Mouse (Mus musculus) kidney, embryonic 15.5 days (tissue): ENCODE measurements around the gene Optn. TPM values are rescaled to one million over a fixed set of nuclear protein-coding genes. Genes with fewer than 3 reads are reported as not detected.

Experiments
- ATAC-seq: fragments of 200-750 bp; cut with Nextera tagmentation; replicated peaks from 2 replicates; pipeline ENCODE4 v1.8.0; 2017; ENCODE audit warnings: moderate TSS enrichment; ENCODE audit not compliant: low FRiP score
- H3K27ac ChIP-seq: fragments of 300-500 bp; sonication (generic); 2 replicates; pipeline ENCODE4 v1.5.1; 2015; ENCODE audit warnings: mild to moderate bottlenecking, inconsistent platforms
- H3K27me3 ChIP-seq: fragments of 300-500 bp; sonication (generic); 2 replicates; pipeline ENCODE4 v1.6.1; 2015; ENCODE audit warnings: inconsistent platforms
- H3K36me3 ChIP-seq: fragments of 300-500 bp; sonication (generic); 2 replicates; pipeline ENCODE4 v1.6.1; 2015; ENCODE audit warnings: inconsistent platforms
- H3K4me1 ChIP-seq: fragments of 300-500 bp; sonication (generic); 2 replicates; pipeline ENCODE4 v1.6.1; 2015; ENCODE audit warnings: inconsistent platforms
- H3K4me2 ChIP-seq: fragments of 300-500 bp; sonication (generic); 2 replicates; pipeline ENCODE4 v1.6.1; 2015; ENCODE audit warnings: moderate library complexity, mild to moderate bottlenecking, inconsistent platforms
- H3K4me3 ChIP-seq: fragments of 300-500 bp; sonication (generic); replicated peaks from 2 replicates; pipeline ENCODE4 v1.5.1; 2015; ENCODE audit warnings: mild to moderate bottlenecking, inconsistent platforms
- H3K9ac ChIP-seq: fragments of 300-500 bp; sonication (generic); 2 replicates; pipeline ENCODE4 v1.6.1; 2015; ENCODE audit warnings: mild to moderate bottlenecking, inconsistent platforms
- H3K9me3 ChIP-seq: fragments of 300-500 bp; sonication (generic); replicated peaks from 2 replicates; pipeline ENCODE4 v1.6.1; 2016; ENCODE audit warnings: inconsistent platforms
- WGBS: fragments of 180-500 bp; shearing (Covaris S2); methylation state at CpG from one replicate; pipeline ENCODE4 v1.1.7; 2015; ENCODE audit warnings: mixed read lengths; 5-methylcytosine and 5-hydroxymethylcytosine counted together
- polyA plus RNA-seq: library from polyadenylated mRNA; unstranded; fragments of >200 nt; fragmentation: Nextera tagmentation; extraction: Ambion mirVana; gene quantifications from 2 replicates; pipeline ENCODE4 v1.2.1, GENCODE M21; 2015

The Optn gene
- polyA plus RNA-seq, 1 experiment from 2014 or later = 12.5 TPM

DNA sequence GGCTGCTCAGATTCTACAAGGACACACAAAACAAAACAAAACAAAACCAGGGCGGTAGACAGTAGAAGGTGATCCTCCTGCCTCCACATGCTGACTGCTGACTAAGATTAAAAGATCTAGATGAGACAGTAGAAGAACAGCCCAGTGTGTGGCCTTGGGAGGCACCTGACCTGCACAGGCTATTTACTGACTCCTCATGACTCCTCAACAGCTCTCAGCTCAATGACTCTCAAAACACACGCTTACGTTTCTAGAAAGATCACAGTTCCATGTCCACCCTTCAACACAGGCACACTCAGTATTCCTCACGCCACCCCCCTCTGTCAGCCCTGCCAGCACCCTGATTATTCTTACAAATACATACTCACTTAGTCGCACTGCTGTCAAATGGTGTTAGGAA, 5.4 kb downstream of the Optn start:
- Histone ChIP-seq H3K27me3 (peaks cover 7% of the 10 kb centered on the region; the same call in 1 of the 2 replicates), H3K27ac (no peak overlapping the region), H3K9me3 (no peaks in the 10 kb centered on the region), H3K4me1 (peaks cover 10% of the 10 kb centered on the region), H3K4me2 (no peak overlapping the region), H3K4me3 (no peak overlapping the region), H3K36me3 (no peaks in the 10 kb centered on the region), H3K9ac (no peak overlapping the region)
- 78% methylated on average over 5 of the region's 5 CpGs for WGBS
- no peak for ATAC-seq

- H3K27ac ChIP-seq = no peak overlapping the region
- H3K4me3 ChIP-seq = no peak overlapping the region
- peaks cover 5% of the 10 kb centered on the region; the same call in 1 of the 2 replicates for H3K36me3 ChIP-seq
- 85% methylated on average over 2 of the region's 2 CpGs for WGBS
- H3K4me1 ChIP-seq = peaks cover under 1% of the 10 kb centered on the region
- H3K27me3 ChIP-seq = no peaks in the 10 kb centered on the region
- H3K4me2 ChIP-seq = no peak overlapping the region
- ATAC-seq = no peak
- H3K9ac ChIP-seq = no peak overlapping the region
- no peaks in the 10 kb centered on the region for H3K9me3 ChIP-seq
These were observed 13.3 kb downstream of the Optn start for GRCm38 (mm10) chr2:5050562-5050961.

- Histone ChIP-seq H3K4me3 (no peak overlapping the region), H3K9me3 (no peaks in the 10 kb centered on the region), H3K36me3 (no peaks in the 10 kb centered on the region), H3K4me2 (no peak overlapping the region), H3K4me1 (peaks cover 11% of the 10 kb centered on the region), H3K27me3 (no peaks in the 10 kb centered on the region), H3K27ac (no peak overlapping the region), H3K9ac (no peak overlapping the region)
- 91% methylated on average over 2 of the region's 2 CpGs for WGBS
- no peak for ATAC-seq
These were observed 16.8 kb downstream of the Optn start for GRCm38 (mm10) chr2:5047016-5047415.

DNA sequence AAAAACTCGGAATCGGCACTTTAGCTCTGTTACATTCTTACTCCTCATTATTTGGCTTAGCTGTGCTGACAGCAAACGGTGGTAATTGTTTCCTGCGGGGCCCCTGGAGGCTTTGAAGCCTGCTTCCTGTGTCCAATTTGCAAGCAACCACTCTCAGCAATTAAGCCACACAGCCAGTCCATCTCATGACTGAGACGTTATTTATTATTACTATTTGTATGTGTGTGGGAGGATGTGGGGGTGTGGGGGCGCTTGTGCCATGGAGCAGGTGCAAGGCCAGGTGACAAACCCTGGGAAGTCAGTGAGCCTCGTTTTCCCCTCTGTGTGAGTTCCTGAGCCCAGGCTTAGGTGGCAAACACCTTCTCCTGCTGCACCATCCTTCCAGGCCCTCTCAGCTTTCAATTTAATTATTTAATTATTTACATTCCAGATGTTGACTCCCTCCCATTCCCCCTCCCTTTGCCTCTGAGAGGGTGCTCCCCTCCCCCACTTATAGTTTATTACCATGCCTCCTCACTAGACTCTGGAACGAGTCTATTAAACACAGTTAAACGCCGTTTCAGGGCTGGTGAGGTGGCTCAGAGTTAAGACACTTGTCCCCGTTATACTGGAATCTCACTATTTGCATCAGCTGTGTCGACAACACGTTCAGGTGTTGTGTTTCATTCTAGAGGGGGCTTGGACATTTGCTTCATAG, 18.4 kb downstream of the Optn start:
- H3K27me3 ChIP-seq = no peaks in the 10 kb centered on the region
- no peaks in the 10 kb centered on the region for H3K36me3 ChIP-seq
- H3K27ac ChIP-seq = no peak overlapping the region
- 12% methylated on average over 13 of the region's 13 CpGs for WGBS
- no peak overlapping the region for H3K9ac ChIP-seq
- peak; percentile 60; the same call in 1 of the 2 replicates for ATAC-seq
- no peaks in the 10 kb centered on the region for H3K9me3 ChIP-seq
- no peak overlapping the region for H3K4me3 ChIP-seq
- peaks cover 11% of the 10 kb centered on the region for H3K4me1 ChIP-seq
- H3K4me2 ChIP-seq = peak overlapping the region; percentile 39

- WGBS = 46% methylated on average over 3 of the region's 3 CpGs
- no peak overlapping the region for H3K4me2 ChIP-seq
- H3K27ac ChIP-seq = no peak overlapping the region
- H3K9ac ChIP-seq = no peak overlapping the region
- H3K27me3 ChIP-seq = no peaks in the 10 kb centered on the region
- H3K4me3 ChIP-seq = no peak overlapping the region
- ATAC-seq = no peak
- H3K4me1 ChIP-seq = peaks cover 11% of the 10 kb centered on the region
- H3K9me3 ChIP-seq = no peaks in the 10 kb centered on the region
- no peaks in the 10 kb centered on the region for H3K36me3 ChIP-seq
These were observed 19.5 kb downstream of the Optn start for GRCm38 (mm10) chr2:5044321-5044720.

- H3K9ac ChIP-seq = no peak overlapping the region
- no peak overlapping the region for H3K4me2 ChIP-seq
- H3K9me3 ChIP-seq = no peaks in the 10 kb centered on the region
- H3K27me3 ChIP-seq = no peaks in the 10 kb centered on the region
- no peak overlapping the region for H3K4me3 ChIP-seq
- no peak overlapping the region for H3K27ac ChIP-seq
- H3K4me1 ChIP-seq = peaks cover 11% of the 10 kb centered on the region
- WGBS = 96% methylated on average over 2 of the region's 2 CpGs
- H3K36me3 ChIP-seq = no peaks in the 10 kb centered on the region
- no peak for ATAC-seq
These were observed 20.4 kb downstream of the Optn start for GRCm38 (mm10) chr2:5043476-5043761.

DNA sequence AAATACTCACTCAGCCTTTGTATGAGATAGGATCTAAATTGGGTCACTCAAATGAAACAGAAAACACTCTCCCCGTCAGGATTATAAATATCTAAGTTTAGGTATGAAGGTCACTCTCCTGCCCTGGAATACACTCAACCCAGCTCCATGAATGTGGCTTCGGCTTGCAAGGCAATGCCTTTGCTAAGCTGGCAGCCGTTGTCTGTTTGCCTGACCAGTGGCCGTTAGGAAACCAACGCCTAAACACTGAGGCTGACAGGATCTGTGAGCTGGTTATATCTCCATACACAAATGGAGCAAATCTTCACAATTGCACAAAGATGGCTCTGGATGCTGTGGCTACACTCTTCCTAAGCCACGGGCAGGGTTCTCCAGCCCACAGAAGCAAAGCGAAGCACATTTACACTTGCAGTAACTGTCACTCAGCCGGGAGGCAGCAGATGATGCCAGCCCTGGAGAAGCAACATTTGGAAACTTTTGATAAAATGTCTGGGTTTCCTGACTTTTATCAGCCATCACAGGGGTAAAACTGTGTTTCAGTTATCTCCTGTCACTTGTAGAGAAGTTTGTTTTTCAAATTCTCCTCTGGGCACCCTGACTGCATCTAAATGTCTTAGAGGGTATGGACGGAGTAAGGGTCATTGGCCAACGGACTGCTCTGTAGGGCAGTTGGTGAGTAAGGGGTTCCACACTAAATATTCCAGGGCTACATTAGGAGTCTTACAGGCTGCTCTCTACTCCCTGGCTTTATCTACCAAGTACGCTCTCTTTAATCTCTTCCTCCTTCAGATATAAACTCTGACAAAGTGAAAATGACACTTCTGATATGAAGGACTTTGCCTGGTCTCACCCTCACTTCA, 21.0 kb downstream of the Optn start:
- 74% methylated on average over 11 of the region's 11 CpGs for WGBS
- Histone ChIP-seq H3K4me1 (peaks cover 11% of the 10 kb centered on the region), H3K9me3 (no peaks in the 10 kb centered on the region), H3K36me3 (no peaks in the 10 kb centered on the region), H3K4me3 (no peak overlapping the region), H3K27ac (no peak overlapping the region), H3K4me2 (no peak overlapping the region), H3K27me3 (no peaks in the 10 kb centered on the region), H3K9ac (no peak overlapping the region)
- ATAC-seq = no peak

GRCm38 (mm10) chr2:5041854-5042253, 22.0 kb downstream of the Optn start:
- WGBS = 86% methylated on average over 5 of the region's 5 CpGs
- H3K4me3 ChIP-seq = no peak overlapping the region
- ATAC-seq = no peak

DNA sequence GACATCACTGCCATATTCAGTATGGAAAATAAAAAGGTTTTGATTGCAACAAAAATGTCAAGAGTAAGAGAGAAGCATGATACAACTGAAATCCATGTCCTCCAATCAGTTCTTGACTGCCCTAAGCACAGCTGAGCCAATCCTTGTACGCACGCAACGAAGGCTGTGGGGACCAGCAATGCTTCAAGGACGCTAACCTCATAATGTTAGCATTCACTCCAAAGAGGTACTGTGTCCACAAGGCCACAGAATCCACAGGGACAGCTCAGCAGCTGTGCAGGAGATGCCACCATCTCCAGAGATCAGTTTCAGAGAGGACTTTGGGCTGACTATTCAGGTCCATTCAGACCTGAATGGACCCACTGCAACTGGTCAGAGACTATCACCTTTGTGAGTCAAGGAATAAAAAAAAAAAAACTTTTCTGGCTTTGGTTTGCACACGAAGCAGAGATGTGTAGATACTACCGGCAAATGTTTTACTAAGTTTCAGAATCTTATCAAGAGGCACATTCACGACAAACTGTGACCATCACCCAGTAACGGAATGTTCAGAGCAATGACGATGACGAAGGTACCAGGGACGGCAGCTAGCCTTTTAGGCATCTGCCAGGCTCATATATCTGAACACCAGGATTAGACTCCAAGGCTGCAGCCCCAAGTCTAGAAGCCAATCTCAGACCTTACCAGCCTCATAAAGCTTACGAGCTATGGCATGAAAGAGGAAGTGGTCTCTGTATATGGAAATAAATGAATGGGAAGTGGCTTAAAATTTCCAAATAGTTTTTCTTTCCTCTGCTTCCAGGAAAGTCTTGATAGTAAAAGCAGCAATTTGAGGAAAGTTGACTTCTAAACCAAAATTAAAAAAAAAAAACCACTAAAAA, 23.3 kb downstream of the Optn start:
- peaks cover 9% of the 10 kb centered on the region for H3K4me1 ChIP-seq
- H3K9ac ChIP-seq = no peak overlapping the region
- H3K36me3 ChIP-seq = no peaks in the 10 kb centered on the region
- no peaks in the 10 kb centered on the region for H3K9me3 ChIP-seq
- no peak overlapping the region for H3K4me3 ChIP-seq
- WGBS = 80% methylated on average over 12 of the region's 12 CpGs
- no peaks in the 10 kb centered on the region for H3K27me3 ChIP-seq
- no peak for ATAC-seq
- no peak overlapping the region for H3K4me2 ChIP-seq
- no peak overlapping the region for H3K27ac ChIP-seq

More at GRCm38 (mm10) chr2:5041854-5042253, 22.0 kb downstream of the Optn start:
- Histone ChIP-seq H3K27me3 (no peaks in the 10 kb centered on the region), H3K9ac (no peak overlapping the region), H3K27ac (no peak overlapping the region), H3K36me3 (no peaks in the 10 kb centered on the region), H3K4me2 (no peak overlapping the region), H3K9me3 (no peaks in the 10 kb centered on the region), H3K4me1 (peaks cover 11% of the 10 kb centered on the region)

- H3K4me3 ChIP-seq = no peak overlapping the region
- 82% methylated on average over 13 of the region's 13 CpGs for WGBS
- no peak for ATAC-seq
These were observed 24.3 kb downstream of the Optn start for GRCm38 (mm10) chr2:5039350-5040170.

DNA sequence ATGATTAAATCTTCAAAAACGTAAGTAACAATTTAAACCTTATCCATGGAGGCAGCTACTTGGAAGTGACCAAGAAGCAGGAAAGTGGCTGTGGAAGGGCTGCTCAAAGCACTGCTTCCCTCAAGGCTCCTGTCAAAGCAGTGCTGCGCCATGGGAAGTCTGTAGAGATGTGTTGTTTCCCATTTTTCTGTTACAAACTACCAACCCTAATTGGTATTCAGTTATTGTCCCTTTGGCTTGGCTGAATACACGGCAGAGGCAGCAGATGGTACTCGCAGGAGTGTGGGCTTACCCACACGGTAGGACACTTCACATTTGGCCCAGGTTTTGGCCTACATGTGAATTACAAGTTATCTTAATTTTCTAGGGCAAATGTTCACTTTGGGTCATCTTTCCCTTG, 25.5 kb downstream of the Optn start:
- 85% methylated on average over 5 of the region's 5 CpGs for WGBS

More at GRCm38 (mm10) chr2:5039350-5040170, 24.3 kb downstream of the Optn start:
- H3K9ac ChIP-seq = no peak overlapping the region
- no peak overlapping the region for H3K27ac ChIP-seq
- H3K4me1 ChIP-seq = no peaks in the 10 kb centered on the region
- H3K4me2 ChIP-seq = no peak overlapping the region
- no peaks in the 10 kb centered on the region for H3K9me3 ChIP-seq
- H3K27me3 ChIP-seq = no peaks in the 10 kb centered on the region
- no peaks in the 10 kb centered on the region for H3K36me3 ChIP-seq

More for the DNA sequence above, 25.5 kb downstream of the Optn start:
- H3K4me3 ChIP-seq = no peak overlapping the region
- H3K9ac ChIP-seq = no peak overlapping the region
- no peak for ATAC-seq
- no peaks in the 10 kb centered on the region for H3K4me1 ChIP-seq
- no peak overlapping the region for H3K27ac ChIP-seq
- no peak overlapping the region for H3K4me2 ChIP-seq
- no peaks in the 10 kb centered on the region for H3K36me3 ChIP-seq
- H3K27me3 ChIP-seq = no peaks in the 10 kb centered on the region
- H3K9me3 ChIP-seq = no peaks in the 10 kb centered on the region
